Mouse (Mus musculus) mouse embryonic stem cell (cell line): Measurements from ENCODE around the gene Efcab5.

Experiments
- in situ Hi-C, 2 experiments: fragments of 300-500 bp; cut with MboI; formaldehyde crosslinking; loops; 1 replicate in 1 of 2; 3 replicates in 1 of 2; pipeline ENCODE4 v1.14.3; 2019 to 2020; ENCODE audit warnings: low sequenced_read_pairs in 2 of 2, low pct_unique_long_range_greater_than_20kb in 1 of 2, mixed read lengths in 1 of 2; ENCODE audit not compliant: unreplicated experiment in 1 of 2

Gene Efcab5

GRCm38 (mm10) chr11:77068825-77069224 is 119.9 kb downstream of the Efcab5 start:
- in situ Hi-C loops = no loop called here

- in situ Hi-C loops = no loop called here
These were observed 125.4 kb downstream of the Efcab5 start for GRCm38 (mm10) chr11:77063406-77063805.

GRCm38 (mm10) chr11:77061951-77062350 is 126.8 kb downstream of the Efcab5 start:
- in situ Hi-C loops = no loop called here

GRCm38 (mm10) chr11:77042816-77043215 is 146.0 kb downstream of the Efcab5 start:
- in situ Hi-C loops = no loop called here

GRCm38 (mm10) chr11:77041891-77042290 is 146.9 kb downstream of the Efcab5 start:
- in situ Hi-C loops = no loop called here
